Mouse (Mus musculus) testis, postnatal 10 days (tissue): ENCODE data around the gene Mrpl43.
A peak's percentile ranks its signal among the peaks of the same experiment; 100 is the strongest.
"Not testable (repeated sequence)": the region's sequence is repeated elsewhere in the genome, so short reads cannot be mapped to it uniquely, and the experiment has no call there.

Experiments used
- DNase-seq: peaks from one replicate; pipeline ENCODE4 v3.0.0; 2021; ENCODE audit warnings: low spot score

The Mrpl43 gene

DNA sequence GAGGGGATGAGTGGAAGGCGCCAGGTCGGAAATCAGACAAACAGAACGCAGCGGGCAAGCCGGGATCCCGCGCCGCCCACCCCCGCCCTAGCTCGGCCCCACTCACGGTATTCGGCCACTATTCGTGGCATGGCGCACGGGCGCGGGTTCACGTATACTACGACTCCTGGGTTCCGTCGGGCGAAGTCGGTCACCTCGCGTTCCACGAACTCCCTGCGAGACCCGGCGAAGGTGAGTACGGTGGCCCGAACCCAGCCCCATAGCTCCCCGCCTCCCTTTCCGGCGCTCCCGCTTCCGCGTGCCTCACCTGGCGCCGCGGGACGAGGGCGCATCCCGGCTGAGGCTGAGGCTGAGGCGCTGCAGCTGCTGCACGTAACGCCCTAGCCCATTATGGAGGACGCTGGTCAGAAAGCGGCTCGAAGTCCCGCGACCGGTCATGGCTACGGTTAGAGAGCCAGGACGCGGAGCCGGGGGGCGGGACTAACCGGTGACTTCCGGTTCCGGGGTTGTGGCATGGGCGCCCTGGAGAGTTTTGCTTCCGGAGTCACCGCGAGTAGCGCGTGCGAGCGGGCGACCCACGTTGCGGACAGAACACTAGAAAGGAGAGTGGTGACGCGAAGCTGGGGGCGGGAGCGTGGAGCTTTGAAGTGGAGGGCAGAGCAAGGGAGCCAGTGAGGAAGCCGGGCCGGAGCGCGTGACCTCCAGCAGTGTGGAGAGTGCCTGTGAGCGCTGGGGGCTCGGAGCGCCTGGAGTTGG lies at the start of gene Mrpl43:
Gene Mrpl43, minus strand, starts transcription at position 486 of the 756 bp plus-strand sequence.
- peak; percentile 99 for DNase-seq

DNA sequence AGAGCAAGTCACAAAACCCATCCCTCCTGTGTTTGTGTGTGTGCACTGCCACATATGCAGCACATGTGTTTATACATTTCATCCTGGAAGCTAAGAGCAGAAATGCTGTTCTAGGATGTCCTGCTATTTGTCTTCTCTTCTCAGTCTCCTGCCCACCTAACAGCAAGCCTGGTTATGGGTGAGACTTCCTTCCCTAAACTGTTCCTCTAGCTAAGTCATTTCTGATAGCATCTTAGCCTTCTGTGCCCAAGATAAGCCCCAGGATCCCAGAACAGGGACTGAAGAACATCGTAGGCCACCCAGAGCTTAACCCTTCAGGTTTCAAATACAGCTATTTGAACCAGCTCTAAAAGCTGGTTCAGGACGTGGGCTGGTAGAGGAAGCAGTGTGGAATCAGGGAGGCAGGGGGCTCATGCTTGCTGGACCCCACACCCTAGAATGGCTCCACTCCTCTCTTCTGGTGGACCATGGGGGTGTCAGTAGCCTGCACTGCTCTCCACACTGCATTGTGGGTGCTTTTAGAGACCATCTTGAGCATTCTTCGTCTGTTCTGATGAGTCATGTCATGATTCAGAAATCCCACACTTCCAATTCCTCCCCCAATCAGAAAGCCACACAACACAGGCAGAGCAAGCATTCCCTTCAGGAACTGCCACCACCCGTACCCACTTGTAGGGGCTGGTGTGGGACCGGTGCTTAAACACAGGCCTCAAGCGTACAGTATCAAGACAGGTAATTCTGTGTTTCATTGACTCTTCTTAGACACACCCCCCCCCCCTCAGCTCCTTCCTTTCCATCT lies 48.8 kb upstream of the Mrpl43 start:
- DNase-seq = no peak

DNA sequence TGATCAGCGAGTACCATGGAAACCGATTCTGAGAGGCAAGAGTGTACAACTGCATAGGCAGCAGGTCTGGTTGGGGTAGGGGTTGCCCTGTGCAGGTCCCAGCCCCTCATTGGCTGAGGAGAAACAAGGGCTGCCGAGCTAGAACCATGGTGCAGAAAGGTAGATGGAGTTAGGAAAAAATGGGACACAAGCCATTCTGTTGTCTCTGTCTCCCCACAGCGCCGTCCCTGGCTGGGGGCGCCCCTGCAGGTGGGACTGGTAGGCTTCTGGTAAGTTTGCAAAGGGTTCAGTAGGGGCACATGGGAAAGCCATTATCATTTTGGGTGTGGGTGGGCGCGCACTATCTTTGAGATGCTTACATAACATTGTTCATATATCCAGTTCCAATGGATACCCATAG lies 47.2 kb upstream of the Mrpl43 start:
- no peak for DNase-seq

DNA sequence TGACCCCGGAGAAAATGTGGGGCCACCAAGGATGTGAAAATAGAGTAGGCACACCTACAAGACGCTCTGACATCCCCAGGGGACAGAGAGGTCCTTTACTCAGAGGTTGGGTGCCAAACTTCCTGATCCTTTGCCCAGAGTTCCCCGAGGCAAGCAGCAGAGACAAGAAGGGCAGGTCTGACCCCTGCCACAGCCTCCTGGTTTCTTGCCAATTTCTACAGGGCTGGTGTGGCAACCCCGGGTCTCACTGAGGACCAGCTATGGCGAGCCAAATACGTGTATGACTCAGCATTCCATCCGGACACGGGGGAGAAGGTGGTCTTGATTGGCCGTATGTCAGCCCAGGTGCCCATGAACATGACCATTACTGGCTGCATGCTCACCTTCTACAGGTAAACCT lies 43.3 kb upstream of the Mrpl43 start:
- no peak for DNase-seq

DNA sequence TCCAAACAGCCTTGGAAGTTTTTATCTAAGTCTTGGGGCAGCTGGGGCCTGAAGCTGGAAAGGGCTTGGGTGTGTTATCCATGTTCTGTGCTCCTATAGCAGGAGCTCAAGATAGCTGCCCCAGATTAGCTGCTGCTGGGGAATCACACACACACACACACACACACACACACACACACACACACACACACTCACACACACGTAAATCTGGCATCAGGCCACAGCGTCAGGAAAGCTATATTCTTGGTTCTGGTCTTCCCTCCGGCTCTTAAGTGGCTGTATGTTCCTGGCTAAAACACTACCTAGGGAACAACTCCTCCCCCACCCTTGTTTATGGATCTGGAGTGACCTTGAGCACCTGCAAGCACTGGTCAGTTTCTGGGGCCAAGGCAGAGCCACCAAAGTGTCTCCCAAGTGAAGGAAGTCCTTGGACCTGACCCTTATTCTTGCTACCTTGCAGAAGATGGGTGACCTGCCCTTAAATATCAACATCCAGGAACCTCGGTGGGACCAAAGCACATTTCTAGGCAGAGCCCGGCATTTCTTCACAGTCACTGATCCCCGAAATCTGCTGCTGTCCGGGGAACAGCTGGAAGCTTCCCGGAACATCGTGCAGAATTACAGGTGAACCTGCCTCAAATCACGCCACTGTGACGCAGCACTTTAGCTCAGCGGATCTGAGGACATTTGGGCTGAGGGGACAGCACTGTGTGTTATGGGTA lies 42.6 kb upstream of the Mrpl43 start:
- DNase-seq = no peak

DNA sequence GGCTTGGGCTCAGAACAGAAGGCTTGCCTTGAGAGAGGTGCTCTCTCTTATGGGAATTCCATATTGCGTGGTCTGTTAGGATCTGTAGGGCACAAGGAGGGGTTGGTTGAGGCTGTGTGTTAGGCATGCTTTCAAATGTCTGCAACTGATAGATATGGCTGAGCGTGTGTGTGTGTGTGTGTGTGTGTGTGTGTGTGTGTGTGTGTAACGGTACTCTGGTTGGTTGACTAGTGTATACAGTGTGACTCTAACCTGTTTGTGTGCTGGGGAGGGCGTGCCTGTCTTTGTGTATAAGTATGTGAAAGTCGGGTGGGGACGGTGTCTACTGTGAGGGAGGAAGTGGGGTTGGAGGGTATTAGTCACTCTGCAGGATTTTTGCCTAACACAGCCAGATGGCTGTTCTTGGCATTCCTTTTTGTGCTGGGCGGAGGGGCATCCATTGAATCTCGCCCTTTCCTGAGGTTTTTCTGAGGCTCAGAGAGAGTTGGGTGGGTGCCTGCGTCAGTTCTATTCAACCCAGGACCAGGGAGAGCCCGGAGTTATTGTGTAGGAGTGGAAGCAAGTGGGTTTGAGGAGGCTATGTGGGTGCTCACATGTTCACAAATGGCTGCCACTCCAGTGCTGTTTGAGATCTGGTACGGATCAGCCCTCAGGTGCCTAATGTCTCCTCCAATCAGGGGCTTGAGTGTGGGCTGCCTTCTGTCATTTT lies 41.8 kb upstream of the Mrpl43 start:
- peak; percentile 62 for DNase-seq

DNA sequence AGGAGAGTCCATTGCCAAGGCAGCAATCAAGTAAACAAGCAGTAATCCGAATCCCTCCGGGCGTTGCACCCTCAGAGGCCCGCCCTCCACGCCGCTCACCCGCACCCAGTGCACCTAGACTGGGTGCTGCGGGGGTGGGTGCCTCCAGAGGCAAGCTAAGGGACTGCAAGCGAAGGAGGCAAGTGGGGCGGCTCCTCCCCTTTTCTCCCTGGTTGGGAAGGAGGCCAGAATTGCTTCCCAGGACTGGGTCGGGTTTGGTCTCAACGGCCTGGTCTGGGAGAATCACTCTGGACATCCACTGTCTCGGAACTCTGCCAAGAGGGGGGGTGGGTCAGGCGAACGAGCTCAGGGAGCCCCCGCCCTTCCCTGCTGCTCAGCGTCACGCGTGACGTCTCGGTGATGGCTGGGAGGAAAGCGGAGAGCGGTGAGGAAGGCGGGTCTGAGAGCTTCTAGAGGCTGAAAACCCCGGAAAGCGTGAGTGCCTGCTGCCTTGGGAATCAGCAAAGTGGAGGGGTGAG lies 41.2 kb upstream of the Mrpl43 start, which contains the start of gene Sfxn3:
Gene Sfxn3, plus strand, starts transcription at position 87 of the 518 bp plus-strand sequence.
- DNase-seq = peak; percentile 98

DNA sequence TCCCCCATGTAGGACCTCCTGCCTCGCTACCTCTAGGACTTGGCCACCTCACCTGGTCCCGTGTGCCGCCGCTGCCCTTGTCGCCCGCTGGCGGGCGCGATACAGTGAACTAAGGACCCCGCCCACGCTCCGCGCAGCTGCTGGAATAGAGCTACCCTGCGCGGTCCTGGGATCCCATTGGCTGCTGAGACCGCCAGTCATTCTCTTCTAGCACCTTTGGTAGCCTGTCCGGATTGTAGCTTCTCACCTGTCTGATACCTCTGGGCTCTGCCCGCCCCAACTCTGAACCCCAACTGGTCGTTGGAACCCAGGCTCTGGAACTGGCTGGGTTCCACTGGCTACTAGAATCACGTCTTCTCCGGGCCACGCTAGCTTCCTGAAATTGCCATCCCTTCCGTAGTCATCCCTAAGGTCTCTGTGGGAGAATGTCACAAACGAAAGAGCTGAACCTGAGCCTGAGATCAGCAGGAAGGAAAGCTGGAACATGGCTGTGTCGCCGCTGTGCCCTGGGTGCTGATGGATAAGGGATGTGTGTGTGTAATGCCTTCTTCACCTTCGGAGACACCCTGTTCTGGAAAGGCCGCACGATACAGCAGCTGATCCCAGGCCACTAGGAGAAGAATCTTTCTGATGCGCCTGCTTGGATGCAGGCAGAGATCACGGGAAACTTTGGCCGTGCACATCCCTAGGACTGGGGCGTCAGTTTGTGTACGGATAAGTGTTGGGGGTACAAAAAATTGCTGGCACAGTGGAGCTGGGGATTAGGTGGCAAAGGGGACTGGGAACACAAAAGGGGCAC lies 40.5 kb upstream of the Mrpl43 start:
- DNase-seq = peak; percentile 88

DNA sequence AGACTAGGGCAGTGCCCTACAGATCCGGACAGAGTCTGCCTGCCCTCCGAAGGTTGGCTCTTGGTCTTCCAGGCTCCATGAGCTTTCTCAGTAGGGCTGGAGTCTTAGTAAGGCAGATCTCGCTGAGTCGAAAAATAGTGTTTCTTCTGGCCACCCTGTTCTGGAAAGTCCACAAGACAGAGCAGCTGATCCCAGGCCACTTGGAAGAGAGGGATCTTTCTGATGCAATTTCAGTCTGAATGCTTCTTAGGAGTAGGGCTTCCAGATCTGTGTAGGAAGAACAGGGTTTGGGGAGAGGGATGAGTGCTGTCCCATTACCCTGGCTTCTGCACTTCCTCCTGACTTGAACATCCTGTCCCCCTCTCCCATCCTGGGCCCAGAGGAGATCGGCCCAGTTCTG lies 39.4 kb upstream of the Mrpl43 start, which contains the start of gene Pdzd7:
Gene Pdzd7, minus strand, starts transcription at position 67 of the 400 bp plus-strand sequence.
- no peak for DNase-seq

DNA sequence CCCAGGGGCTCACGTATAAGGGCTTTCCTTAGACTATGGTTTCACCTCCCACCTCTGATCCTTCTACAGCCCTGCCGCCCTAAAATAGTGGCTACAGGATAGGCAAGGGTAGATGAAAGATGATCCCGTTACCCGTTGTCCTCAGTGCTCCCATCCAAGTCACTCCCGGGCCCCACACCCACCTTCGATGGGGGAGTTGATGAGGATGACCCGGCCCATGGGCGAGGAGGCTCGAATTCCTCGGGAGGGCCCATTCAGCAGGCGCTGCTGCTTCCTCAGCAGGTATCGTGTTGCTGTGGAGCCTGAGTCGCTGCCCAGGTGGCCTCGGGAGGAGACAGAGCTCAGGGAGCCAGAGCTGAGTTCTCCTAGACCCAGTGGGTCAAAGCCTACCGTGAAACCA lies 39.0 kb upstream of the Mrpl43 start:
- peak; percentile 41 for DNase-seq

DNA sequence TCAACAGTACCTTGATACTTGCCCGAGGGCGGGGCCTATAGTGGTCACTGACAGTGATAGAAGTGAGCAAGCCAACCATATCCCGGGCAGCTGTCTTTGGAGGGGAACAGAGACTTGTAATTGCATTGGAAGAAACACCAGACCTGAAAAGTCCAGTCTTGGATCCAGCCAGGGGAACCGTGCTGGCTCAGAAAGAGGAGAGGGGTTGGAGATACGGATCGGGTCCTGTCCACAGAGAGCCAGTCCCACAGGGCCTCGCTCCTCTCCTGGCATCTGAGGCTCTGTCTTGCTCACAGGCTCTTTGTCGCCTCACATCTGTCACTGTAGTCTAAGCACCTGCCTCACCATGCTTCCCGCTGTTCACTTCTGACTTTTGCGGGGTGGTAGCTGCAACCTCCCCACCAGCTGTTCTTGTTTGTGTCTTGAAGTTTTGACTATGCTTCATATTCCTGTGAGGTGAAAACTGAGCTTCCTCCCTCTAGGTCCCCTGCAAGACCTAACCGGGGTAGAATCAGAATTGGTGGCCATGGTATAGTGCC lies 38.2 kb upstream of the Mrpl43 start:
- DNase-seq = peak; percentile 45

DNA sequence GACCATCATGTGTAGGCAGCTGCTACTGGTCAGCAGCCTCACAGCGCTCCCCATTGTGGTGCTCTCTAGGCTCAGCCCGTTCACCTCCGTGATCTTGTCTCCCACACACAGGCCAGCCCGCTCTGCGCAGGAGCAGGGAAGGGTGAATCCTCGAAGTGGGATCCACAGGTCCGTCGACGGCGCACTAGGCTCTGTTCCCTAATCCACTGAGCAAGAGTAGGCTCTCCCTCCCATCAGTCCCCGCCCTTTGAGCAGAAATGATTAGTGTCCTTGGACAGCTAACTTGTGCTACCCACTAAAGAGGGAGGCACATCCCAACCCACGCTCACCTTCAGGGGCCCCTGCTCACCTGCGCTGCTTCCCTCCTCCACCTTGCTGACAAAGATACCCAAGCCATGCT lies 34.0 kb upstream of the Mrpl43 start:
- peak; percentile 56 for DNase-seq

DNA sequence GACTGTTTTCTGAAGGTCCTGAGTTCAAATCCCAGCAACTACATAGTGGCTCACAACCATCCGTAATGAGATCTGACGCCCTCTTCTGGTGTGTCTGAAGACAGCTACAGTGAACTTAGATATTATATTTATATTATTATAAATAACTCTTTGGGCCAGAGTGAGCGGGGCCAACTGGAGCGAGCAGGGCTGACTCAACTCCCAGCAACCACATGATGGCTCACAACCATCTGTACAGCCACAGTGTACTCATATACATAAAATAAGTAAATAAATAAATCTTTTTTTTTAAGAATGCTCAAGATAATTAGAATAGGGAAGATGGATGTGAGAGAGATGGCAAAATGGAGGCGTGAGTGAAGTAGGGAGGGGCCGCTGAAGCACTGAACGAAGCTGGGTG lies 32.0 kb upstream of the Mrpl43 start:
- not testable (repeated sequence) for DNase-seq

DNA sequence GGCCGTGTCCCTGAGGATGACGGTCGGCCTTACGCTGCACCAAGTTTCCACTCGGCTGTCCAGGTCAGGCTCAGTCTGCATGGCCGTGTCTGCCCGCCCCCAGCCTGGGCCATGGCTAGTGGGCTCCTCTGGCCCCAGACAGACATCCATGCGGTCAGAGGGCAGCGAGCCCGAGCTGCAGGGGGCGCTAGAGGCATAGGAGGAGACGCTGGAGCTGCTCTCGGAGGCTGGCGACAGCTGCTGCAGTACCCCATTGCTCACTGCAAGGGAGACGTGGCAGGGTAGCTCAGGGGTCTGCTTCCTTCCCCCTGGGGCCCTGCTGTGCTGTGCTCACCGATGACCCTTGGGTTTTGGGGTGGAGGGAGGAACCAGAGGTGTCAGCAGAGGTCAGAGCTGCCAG lies 30.6 kb upstream of the Mrpl43 start:
- peak; percentile 87 for DNase-seq

DNA sequence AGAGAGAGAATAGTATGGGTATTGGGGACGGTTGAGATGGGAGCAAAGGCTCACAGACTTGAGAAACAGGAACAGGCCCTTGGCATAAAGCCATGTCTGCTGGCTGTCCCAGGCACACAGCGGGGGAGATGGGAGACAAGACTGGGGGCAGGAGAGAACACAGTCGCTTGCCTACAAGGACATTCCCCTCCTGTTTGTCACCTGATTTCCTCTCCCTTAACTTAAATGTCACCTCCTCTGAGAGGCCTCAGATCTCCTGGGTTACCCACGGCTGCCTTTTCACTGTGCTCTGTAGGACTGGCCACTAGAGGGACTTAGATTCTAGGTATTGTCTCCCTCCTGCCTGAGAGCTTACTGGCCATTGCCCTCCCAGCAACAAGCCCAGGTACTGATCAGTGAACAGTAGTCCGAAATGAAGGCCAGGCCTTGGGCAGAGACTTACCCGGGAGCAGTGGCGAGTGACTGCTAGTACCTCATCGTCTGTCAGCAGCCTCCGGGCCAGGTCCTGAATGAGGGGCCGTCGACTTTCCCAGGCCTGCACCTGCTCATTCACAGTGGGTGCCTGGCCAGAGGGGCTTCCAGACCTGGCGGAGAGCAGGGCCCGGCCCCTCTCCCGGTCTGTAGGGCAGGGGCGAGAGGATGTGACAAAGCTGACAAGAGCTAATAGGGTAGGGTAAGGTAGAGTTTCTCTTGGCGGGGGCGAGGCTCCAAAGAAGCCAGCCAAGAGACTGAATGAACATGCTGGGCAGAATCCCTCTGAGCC lies 26.5 kb upstream of the Mrpl43 start:
- DNase-seq = peak; percentile 74

DNA sequence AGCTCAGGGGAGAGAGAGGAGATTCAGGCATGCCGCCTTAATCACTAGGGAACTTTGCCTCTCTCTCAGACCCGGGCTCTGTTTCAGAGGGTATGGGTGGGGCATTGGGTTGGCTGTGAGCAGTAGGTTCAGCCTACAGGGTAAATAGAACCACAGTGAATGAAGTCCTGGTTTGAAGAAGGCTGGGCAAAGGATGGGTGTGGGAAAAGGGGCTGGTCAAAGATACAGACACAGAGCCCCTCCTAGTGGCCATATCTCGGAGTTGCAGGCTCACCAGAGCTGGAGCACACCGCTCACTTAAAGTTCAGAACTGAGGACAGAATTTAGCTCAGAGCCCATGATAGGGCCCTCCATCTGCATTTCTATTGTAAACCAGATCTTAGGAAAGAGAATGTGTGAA lies 25.5 kb upstream of the Mrpl43 start:
- DNase-seq = peak; percentile 87

DNA sequence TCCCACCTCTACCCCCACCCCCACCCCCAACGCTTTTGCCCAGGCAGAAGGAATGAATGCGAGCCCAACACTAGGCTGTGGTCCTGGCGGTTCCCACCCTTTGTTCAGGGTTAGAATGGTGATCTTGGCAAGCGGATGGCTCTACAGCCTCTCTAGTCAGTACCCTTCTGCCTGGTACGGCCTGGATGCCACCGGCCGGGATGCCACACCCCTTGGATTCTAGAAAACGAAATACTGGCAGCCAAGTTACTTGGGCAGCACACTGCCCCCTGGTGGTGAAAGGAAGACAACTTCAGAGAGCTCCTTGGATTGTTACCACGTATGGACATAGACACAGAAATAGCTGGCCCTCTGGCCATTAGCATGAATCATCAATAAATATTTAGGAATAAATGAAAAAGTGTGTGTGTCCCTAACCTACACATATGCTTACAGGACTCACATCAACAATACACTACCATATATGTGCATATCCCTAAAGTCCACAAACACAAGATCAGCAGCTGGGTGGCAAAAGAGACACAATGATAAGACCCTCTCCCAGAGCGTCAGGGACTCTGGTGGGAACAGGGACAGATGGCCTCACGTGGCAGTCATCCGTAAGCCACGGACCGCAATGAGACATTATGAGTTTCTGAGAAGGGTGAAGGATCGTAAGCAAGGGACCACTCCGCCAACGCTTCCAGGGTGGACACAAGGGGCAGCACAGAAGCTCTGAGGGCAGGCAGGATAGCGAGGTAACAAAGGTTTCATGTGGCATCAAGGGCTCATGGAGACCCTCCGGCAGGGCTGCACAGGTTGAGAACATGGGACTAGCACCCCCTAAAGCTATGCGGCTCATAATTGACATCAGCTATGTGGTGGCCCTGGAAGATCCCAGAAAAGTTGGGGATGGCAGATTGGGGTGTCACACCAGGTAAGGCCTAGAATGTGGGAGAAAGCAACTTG lies 24.8 kb upstream of the Mrpl43 start:
- DNase-seq = peak; percentile 89

DNA sequence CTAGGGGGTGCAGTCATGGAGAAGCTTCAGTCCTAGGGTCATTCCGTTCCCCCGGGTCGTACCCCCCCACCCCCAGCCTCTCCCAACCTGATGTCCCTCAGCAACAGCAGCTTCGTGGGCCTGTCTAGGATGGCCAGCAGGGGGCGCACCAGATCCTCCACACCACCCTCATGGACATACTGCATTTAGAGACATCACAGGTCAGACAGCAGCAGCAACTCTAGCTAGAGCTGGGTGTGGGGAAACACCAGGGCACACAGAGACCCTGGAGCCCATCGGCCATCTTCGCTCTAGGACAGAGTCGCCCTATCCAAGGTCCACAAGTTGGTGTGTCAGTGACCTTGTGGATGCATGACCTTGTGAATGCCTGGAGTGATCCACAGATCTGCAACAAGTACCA lies 23.9 kb upstream of the Mrpl43 start:
- DNase-seq = peak; percentile 89

DNA sequence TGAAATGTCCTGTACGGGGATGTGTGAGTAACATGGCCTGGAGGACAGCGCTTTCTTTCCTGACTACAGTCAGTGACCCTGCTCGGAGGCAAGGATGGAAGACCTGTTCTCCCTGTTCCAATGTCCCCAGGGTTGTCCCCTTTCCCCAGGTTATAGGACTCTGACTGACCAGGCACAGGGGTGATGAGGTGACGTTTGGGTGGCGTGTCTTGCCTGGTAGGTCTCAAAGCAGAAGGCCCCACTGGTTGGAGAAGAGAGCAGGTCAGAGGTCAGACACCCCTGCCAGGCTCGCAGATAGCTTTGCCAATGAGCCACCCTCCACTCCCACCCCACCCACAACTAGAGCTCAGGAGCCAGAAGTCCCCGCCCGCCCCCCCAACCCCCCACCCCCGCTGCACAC lies 23.3 kb upstream of the Mrpl43 start:
- no peak for DNase-seq
